Mouse (Mus musculus): Measurements from ENCODE around the gene Mapkbp1. TPM values are rescaled to one million over a fixed set of nuclear protein-coding genes. Genes with fewer than 3 reads are reported as not detected.

The Mapkbp1 gene
- polyA plus RNA-seq, 2 experiments, result 0.15 to 1.1 TPM

DNA sequence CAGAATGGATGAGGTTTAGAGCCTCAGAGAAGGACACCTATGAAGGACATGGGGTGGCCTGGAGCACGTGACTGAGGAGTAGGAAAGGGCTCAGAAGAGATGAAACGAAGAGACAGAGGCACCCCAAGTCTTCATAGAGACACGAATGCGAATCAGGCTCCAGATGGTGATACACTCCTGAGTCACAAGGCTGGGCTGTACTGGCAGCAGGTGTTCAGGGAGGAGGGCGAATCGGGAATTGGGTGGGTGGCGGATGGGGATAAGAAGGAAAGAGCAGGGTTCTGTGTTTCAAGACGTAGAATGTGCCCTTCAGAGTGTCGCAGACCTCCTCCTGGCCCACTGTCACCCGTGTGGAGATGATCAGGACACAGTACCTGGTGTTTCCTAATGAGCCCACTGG, 92.7 kb downstream of the Mapkbp1 start:
- Histone ChIP-seq H3K4me3 (ENCODE audit: insufficient read depth in 1 of 2, low read depth in 2 of 2, low read length in 2 of 2) (no peak overlapping the region), H3K36me3 (replicated peaks; ENCODE audit: control insufficient read depth, insufficient read depth, low read depth) (no peaks in the 10 kb centered on the region), H3K4me2 (ENCODE audit: low read depth) (no peak overlapping the region), H3K9ac (replicated peaks) (no peak overlapping the region), H3K27me3 (ENCODE audit: control insufficient read depth, insufficient read depth, low read length) (no peaks in the 10 kb centered on the region), H3K9me3 (ENCODE audit: control insufficient read depth, low read length) (no peaks in the 10 kb centered on the region), H3K4me1 (replicated peaks; ENCODE audit: control insufficient read depth in 2 of 2, insufficient read depth in 2 of 2, low read length in 1 of 2) (no peaks in the 10 kb centered on the region), H3K27ac (no peak overlapping the region)
- 66% methylated on average over 10 of the region's 10 CpGs for WGBS (ENCODE audit: insufficient replicate concordance)
- DNase-seq (ENCODE audit: low read depth in 3 of 3, low spot score in 3 of 3), result no peak
- no peak for ATAC-seq (ENCODE audit: insufficient read depth)
- TF ChIP-seq CTCF (IDR thresholded peaks at IDR 0.05; ENCODE audit: low read depth) (no peak), EP300 (IDR thresholded peaks at IDR 0.05; ENCODE audit: low read depth) (no peak)

DNA sequence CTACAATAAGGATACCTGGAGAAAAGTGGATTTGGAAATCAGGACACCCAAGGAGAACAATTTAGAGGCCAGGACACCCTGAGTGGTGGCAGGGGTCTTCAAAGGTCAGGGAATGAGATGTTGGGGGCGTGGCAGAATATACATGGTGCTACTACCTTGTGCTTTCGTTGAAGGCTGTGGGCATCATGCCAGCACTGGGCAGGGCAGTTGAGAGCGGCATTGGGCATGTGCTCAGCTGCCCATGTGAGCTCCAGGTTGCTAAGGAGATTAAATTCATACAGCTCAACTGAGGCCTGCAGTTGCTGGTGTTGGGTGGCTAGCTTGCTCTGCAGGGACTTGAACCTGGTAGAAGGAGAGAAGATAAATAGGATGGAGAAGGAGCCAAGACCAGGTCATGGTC, 93.7 kb downstream of the Mapkbp1 start:
- Histone ChIP-seq H3K4me1 (replicated peaks; ENCODE audit: control insufficient read depth in 2 of 2, insufficient read depth in 2 of 2, low read length in 1 of 2) (no peaks in the 10 kb centered on the region), H3K9me3 (ENCODE audit: control insufficient read depth, low read length) (no peaks in the 10 kb centered on the region), H3K36me3 (replicated peaks; ENCODE audit: control insufficient read depth, insufficient read depth, low read depth) (no peaks in the 10 kb centered on the region), H3K4me3 (ENCODE audit: insufficient read depth in 1 of 2, low read depth in 2 of 2, low read length in 2 of 2) (no peak overlapping the region), H3K4me2 (ENCODE audit: low read depth) (no peak overlapping the region), H3K27me3 (ENCODE audit: control insufficient read depth, insufficient read depth, low read length) (no peaks in the 10 kb centered on the region), H3K9ac (replicated peaks) (no peak overlapping the region), H3K27ac (no peak overlapping the region)
- ATAC-seq (ENCODE audit: insufficient read depth), result no peak
- no peak for TF ChIP-seq EP300 (IDR thresholded peaks at IDR 0.05; ENCODE audit: low read depth)
- no peak for TF ChIP-seq CTCF (IDR thresholded peaks at IDR 0.05; ENCODE audit: low read depth)
- DNase-seq (ENCODE audit: low read depth in 3 of 3, low spot score in 3 of 3), result no peak
- 53% methylated on average over 3 of the region's 3 CpGs for WGBS (ENCODE audit: insufficient replicate concordance)

- Histone ChIP-seq H3K4me2 (ENCODE audit: low read depth) (no peak overlapping the region), H3K36me3 (replicated peaks; ENCODE audit: control insufficient read depth, insufficient read depth, low read depth) (no peaks in the 10 kb centered on the region), H3K27ac (no peak overlapping the region), H3K4me3 (ENCODE audit: insufficient read depth in 1 of 2, low read depth in 2 of 2, low read length in 2 of 2) (no peak overlapping the region), H3K9me3 (ENCODE audit: control insufficient read depth, low read length) (no peaks in the 10 kb centered on the region), H3K27me3 (ENCODE audit: control insufficient read depth, insufficient read depth, low read length) (no peaks in the 10 kb centered on the region), H3K9ac (replicated peaks) (no peak overlapping the region), H3K4me1 (replicated peaks; ENCODE audit: control insufficient read depth in 2 of 2, insufficient read depth in 2 of 2, low read length in 1 of 2) (no peaks in the 10 kb centered on the region)
- WGBS (ENCODE audit: insufficient replicate concordance), result 45% methylated on average over 16 of the region's 16 CpGs
- ATAC-seq (ENCODE audit: insufficient read depth) (no peak), DNase-seq (ENCODE audit: low read depth in 3 of 3, low spot score in 3 of 3) (no peak)
- no peak for TF ChIP-seq EP300 (IDR thresholded peaks at IDR 0.05; ENCODE audit: low read depth)
- peak; percentile 78 for TF ChIP-seq CTCF (IDR thresholded peaks at IDR 0.05; ENCODE audit: low read depth)
Observed at GRCm38 (mm10) chr2:120068555-120069465, 96.3 kb downstream of the Mapkbp1 start.

GRCm38 (mm10) chr2:120069466-120069990, 97.0 kb downstream of the Mapkbp1 start:
- Histone ChIP-seq H3K4me3 (ENCODE audit: insufficient read depth in 1 of 2, low read depth in 2 of 2, low read length in 2 of 2) (no peak overlapping the region), H3K27me3 (ENCODE audit: control insufficient read depth, insufficient read depth, low read length) (no peaks in the 10 kb centered on the region), H3K4me2 (ENCODE audit: low read depth) (no peak overlapping the region), H3K9me3 (ENCODE audit: control insufficient read depth, low read length) (no peaks in the 10 kb centered on the region), H3K9ac (replicated peaks) (no peak overlapping the region), H3K27ac (no peak overlapping the region), H3K36me3 (replicated peaks; ENCODE audit: control insufficient read depth, insufficient read depth, low read depth) (no peaks in the 10 kb centered on the region), H3K4me1 (replicated peaks; ENCODE audit: control insufficient read depth in 2 of 2, insufficient read depth in 2 of 2, low read length in 1 of 2) (no peaks in the 10 kb centered on the region)
- ATAC-seq (ENCODE audit: insufficient read depth), result no peak
- TF ChIP-seq EP300 (IDR thresholded peaks at IDR 0.05; ENCODE audit: low read depth) (no peak), CTCF (IDR thresholded peaks at IDR 0.05; ENCODE audit: low read depth) (no peak)
- WGBS (ENCODE audit: insufficient replicate concordance), result 55% methylated on average over 8 of the region's 8 CpGs
- no peak for DNase-seq (ENCODE audit: low read depth in 3 of 3, low spot score in 3 of 3)

DNA sequence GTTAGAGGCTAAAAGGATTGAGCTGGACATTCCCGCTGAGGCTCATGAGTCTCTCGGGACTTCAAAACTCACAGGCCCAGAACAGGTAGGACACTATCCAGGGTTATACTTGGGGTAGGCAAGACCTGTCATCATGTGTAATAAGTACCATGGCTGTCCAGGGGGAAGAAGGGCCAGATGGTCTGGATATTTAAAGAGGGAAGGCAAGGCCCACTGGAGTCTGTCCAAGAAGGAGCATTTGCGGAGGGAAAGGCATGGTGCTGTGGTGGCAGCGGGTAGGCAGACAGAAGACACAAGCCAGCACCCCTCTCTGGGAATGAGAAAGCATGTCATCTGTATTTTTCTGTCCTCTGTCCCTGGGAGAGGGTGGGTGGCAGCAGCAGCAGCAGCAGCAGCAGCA, 101.6 kb downstream of the Mapkbp1 start:
- 68% methylated on average over 4 of the region's 4 CpGs for WGBS (ENCODE audit: insufficient replicate concordance)
- Histone ChIP-seq H3K4me1 (replicated peaks; ENCODE audit: control insufficient read depth in 2 of 2, insufficient read depth in 2 of 2, low read length in 1 of 2) (no peaks in the 10 kb centered on the region), H3K27ac (no peak overlapping the region), H3K9ac (replicated peaks) (no peak overlapping the region), H3K36me3 (replicated peaks; ENCODE audit: control insufficient read depth, insufficient read depth, low read depth) (no peaks in the 10 kb centered on the region), H3K27me3 (ENCODE audit: control insufficient read depth, insufficient read depth, low read length) (peaks cover 19% of the 10 kb centered on the region), H3K4me2 (ENCODE audit: low read depth) (no peak overlapping the region), H3K4me3 (ENCODE audit: insufficient read depth in 1 of 2, low read depth in 2 of 2, low read length in 2 of 2) (no peak overlapping the region), H3K9me3 (ENCODE audit: control insufficient read depth, low read length) (no peaks in the 10 kb centered on the region)
- TF ChIP-seq EP300 (IDR thresholded peaks at IDR 0.05; ENCODE audit: low read depth), result no peak
- no peak for TF ChIP-seq CTCF (IDR thresholded peaks at IDR 0.05; ENCODE audit: low read depth)
- ATAC-seq (ENCODE audit: insufficient read depth) (no peak), DNase-seq (ENCODE audit: low read depth in 3 of 3, low spot score in 3 of 3) (no peak)

Measured in liver, embryonic 14.5 days (tissue).